Mouse (Mus musculus): ENCODE results near the gene Rnf10.

DNA sequence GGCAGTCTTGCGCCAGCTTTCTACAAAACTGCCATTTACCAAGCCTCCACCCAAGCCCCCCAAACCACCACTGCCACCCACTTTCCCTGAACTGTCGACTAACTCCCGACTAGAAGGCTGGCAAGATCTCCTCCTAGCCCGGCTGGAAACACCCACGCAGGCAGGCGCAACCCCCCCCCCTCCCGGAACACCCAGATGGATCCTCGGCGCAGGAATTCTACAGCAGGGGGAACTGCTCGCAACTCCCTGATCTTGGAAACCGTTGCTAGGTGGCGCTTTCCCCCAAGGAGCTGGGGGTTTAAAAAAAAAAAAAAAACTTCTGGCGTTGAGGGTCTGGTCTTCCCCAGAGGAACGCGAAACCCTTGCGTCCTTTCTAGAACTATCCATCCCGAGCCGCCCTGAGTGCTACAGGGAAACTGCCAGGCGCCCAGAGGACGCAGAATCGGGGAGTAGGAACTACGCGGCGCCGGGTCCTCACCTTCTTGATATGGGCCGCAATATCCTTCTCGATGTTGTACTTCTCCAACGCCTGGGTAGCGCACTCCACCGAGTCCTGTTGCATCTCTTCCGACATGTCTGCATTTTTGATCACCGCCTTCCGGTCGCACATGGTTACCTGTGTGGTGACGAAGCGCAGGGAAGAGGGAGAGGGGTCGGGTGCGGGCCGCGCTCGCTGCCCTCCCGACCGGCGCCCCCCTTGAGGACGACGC is 27.5 kb upstream of the Rnf10 start:
- TF ChIP-seq CTCF (IDR thresholded peaks at IDR 0.05; ENCODE audit: control insufficient read depth, insufficient read depth, insufficient replicate concordance, low read depth, low read length) (no peak), POLR2A (IDR thresholded peaks at IDR 0.05; ENCODE audit: control insufficient read depth, low read depth, low read length) (no peak)
